Mouse (Mus musculus) adrenal gland, adult 18-20 months (tissue): ENCODE measurements around the gene Vsir. TPM values are rescaled to one million over a fixed set of nuclear protein-coding genes. Genes with fewer than 3 reads are reported as not detected.

ENCODE experiments used
- total RNA-seq, 2 experiments: library from RNA; stranded (reverse); gene quantifications; 1 replicate in 1 of 2; 2 replicates in 1 of 2; pipeline ENCODE4 v1.2.3; 2021

Gene Vsir
- total RNA-seq, 2 experiments from 2014 or later: 12.2 to 25.5 TPM

Other genes starting within 250 kb of the Vsir start
- gene Spock2, start 240.6 kb upstream of the Vsir start, total RNA-seq: 10 to 100 TPM; 41.7 to 51.4 TPM
- gene Chst3, start 127.6 kb upstream of the Vsir start, total RNA-seq: under 1 TPM; 0.77 to 0.86 TPM
- gene Psap, start 69.2 kb upstream of the Vsir start, total RNA-seq: 1,000 to 10,000 TPM; 1,159 to 1,329 TPM
- gene Gm17455, start 52.9 kb downstream of the Vsir start, total RNA-seq: not detected